Mouse (Mus musculus) brain, adult 2 months (tissue): ENCODE measurements around the gene Inhbe.

Experiments used
- DNase-seq: peaks from one replicate; pipeline ENCODE4 v3.0.0; 2011; ENCODE audit warnings: low read depth, low spot score

Inhbe gene

DNA sequence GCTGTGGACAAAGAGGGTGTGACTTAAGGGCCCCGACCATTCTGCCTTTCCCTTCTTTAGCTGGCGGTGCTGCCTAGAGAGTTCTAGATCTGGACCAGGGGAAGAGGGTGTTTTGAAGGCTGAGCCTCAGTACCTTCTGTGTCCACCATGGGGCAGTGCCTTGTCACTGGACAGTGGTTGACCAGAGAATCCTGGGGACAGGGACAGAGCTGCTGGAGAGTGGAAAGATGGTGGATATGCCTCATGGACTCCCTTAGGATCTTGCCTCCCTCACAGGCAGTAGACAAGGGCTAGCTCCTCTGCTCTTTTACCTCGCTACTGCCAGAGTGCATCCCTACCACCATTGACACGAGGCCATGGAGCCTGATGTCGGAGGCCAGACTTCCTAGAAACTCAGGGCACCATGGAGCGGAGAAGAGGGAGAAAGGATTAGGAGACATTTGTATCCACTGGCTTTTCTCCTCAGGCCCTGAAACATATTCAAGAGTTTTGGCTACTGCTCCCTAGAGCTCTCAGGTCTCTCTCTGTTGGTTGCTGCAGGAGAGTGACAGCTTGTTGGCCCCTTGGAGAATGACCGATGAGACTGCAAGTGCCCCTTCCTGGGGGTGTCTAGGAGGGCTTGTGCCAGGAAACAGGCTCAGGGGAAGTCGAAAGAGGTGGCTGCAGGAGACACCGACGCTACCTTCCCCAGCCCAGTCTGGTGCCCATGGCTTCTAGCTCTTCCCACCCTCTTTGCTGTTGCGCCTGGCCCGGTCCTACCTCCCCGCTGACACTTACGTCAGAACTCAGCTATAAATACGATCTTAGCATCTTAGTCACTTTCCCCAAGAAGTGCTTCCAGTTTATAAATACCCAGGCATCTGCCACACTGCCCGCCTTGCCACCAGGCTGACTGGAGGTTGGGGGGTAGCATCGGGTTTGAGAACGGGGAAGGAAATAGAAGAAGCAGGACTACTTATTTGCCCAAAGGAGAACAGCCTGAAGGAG is at the start of gene Inhbe:
Inhbe (minus strand) TSS at position 503 of the 987 bp plus-strand sequence.
- DNase-seq = peak; percentile 96

DNA sequence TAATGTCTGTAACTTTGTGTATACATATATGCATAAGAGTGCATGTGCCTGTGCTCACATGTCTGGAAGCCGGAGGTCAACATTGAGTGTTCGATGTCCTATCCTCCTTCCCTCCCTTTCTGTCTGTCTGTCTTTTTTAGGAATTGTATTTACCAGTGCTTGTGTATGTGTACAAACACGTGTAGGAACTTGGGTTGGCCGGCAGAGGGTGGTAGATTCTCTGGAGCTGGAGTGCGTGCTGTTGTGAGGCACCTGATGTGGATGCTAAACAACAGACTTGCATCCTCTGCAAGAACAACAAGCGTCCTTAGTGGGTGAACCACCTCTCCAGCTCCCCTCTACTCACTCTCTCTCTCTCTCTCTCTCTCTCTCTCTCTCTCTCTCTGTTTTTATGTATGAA is 37.6 kb upstream of the Inhbe start:
- no peak for DNase-seq

DNA sequence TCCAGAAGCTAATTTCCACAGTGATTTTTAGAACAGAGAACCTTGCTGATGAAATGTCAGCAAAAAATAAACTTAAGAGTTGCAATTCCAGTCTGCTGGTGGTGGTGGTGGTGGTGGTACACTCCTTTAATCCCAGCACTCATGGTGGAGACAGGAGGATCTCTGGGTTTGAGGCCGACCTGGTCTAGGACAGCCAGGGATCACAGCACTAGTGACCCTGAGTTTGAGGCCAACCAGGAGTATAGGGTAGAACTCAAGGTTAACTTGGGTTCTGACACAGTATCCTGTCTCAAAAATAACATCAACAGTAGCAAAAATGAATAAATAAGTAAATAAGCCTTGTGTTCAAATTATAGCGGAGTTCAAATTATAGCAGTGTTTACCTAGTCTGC is 27.5 kb upstream of the Inhbe start:
- DNase-seq = no peak

DNA sequence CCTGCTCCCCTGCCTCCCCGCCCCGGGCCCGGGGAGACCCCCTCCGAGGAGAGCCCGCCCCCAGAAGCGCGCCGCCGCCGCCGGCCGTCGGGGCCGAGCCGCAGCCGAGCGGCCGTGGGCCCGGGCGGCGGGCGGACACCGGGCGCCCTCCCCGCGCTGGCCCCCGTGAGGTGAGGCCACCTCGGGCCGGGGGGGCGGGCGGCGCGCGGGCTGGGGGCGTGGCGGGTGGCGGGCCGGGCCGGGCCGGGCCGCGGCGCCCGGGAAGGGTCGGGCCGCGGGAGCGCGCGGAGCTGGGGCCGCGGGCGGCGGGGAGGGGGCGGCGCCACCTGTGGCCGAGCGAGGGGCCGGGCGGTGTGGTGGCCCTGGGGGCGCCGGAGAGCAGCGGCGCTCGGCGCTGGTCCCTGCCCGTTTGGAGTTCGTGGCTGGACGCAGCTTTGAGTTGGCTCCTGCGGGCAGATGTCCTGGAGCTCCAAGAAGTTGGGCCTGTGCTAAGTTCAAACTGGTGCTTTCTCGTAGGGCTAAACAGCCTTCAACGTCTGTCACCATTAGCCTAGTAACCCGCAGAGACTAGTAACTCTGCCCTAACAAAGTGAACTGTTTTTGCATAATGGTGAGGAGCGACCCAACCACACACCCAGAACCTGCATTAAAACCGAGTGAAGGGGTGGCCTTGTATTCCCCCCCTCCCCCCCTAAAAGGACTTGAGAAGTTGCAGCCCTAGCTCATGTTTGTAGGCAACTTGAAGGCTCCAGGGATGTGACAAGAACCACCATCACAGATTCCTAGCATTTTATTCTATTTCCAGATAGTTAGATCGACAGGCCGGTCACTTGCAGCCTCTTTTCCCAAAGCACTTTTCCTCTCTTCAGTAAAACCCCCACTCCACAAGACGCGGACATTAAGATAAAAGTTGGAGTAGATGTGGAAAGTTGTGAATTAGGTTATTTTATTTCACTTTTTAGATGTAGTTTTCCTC is 26.8 kb upstream of the Inhbe start:
- DNase-seq = peak; percentile 31

DNA sequence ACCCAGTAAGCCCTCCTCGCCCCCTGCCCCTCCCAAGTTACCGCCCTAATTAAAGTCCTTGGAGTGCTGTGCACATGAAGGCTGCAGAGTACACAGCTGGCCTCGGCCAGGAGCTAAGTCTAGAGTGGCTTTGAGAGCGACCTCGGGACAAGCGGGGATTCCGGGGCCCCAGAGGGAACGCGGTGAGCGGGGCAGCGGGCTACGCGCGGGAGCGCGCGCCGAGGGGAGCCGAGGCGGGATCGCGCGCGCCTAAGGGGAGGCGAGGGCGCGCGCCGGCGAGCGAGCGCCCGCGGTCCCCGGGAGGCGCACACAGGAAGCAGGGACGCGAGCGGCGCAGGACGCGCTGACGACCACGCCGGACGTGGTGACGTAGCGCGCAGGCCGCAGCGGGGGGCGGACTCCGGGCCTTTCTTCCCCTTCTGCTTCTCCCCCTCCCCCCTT is 26.1 kb upstream of the Inhbe start, which contains the start of gene R3hdm2:
R3hdm2 (plus strand) TSS at position 77 of the 441 bp plus-strand sequence.
- DNase-seq = peak; percentile 97

DNA sequence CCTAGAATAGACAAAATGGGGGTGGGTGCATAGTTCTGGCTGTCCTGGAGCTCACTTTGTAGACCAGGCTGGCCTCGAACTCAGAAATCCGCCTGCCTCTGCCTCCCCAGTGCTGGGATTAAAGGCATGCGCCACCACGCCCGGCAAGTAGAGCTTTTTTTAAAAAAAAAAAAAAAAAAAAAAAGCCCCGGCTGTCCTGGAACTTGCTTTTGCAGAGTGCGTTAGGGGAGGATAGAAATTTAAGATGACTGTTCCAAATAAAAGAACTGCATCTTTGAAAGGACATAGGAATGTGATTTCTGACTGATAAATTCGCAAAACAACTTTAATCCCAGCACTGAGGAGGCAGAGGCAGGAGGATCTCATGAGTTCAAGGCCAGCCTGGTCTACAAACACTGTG is 25.4 kb upstream of the Inhbe start:
- DNase-seq = no peak

DNA sequence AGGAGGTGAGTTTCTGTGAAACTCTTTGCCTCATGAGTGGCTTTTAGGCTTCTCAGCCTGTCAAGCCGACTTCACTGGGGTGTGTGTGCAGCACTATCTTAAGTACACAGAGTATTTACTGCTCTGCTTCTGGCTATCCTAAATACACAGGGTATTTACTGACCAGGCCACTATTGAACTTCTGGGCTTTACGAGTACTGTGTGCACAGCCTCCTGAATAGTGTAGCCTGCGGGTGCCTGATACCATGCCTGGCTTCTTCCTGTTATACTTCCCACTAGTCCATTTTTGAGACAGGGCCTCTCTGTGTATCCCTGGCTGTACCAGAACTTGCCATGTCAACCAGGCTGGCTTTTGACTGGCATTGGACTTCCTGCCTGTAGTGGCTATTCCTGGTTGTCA is 23.5 kb upstream of the Inhbe start:
- no peak for DNase-seq

DNA sequence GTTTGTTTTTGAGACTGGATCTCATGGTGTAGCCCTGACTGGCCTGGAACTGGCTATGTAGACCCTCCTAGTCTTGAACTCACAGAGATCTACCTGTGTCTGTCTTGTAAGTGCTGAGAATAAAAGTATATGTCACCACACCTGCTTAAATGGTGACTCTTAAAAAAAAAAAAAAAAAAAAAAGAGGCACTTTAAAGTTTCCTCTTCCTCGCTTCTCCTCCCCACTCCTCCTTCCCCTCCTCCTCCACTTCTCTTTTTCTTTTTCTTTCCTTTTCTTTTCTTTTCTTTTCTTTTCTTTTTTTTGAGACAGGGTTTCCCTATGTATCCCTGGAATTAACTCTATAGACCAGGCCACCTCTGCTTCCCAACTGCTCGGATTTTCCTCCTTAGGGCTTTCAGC is 16.8 kb upstream of the Inhbe start:
- DNase-seq = no peak

DNA sequence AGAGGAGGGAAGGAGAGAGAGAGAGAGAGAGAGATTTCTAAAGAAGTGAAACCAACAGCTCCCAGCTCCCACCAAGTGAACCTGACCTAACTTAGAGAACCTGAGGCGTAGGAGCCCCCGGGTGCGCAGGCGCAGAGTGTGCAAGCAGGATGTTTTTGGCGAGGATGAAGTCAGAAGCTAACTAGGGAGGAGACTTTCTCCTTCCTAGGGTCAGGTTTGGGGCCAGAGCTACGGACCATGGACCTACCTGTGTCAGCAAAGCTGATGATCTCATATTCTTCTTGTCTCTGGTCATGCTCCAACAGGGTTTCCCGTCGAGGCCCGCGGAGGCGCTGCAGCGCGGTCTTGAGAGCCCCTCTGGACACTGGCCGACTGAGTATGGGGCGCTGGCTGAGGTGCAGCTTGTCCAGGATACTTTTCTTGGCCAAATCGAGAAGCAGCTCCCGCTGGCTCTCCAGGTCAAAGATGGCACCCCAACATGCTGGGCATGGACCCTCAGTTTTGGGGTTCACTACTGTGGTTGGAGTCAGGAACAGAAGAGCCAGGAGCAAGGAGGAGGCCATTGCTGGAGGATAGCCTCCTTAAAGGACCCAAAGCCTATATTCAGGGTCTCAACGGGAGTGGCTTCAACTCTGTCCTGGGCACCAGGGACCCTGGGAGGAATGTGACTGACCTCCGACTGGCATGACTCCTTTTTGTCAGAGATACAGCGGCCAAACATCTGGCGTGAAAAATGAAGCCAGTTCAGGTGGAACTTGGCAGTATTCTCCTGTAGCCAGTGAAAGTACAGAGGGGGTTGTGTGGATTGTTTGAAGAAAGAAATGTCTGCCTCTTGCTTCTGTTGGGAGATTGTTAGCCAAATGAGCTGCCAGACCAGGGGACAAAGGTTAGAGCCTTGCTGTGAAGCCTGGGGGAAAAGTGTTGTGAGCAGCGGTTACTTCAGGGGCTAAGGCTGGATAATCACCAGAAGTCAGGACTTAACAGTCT is 15.9 kb upstream of the Inhbe start, which contains the start of gene Inhbc:
Inhbc (minus strand) TSS at position 598 of the 987 bp plus-strand sequence.
- DNase-seq = no peak

DNA sequence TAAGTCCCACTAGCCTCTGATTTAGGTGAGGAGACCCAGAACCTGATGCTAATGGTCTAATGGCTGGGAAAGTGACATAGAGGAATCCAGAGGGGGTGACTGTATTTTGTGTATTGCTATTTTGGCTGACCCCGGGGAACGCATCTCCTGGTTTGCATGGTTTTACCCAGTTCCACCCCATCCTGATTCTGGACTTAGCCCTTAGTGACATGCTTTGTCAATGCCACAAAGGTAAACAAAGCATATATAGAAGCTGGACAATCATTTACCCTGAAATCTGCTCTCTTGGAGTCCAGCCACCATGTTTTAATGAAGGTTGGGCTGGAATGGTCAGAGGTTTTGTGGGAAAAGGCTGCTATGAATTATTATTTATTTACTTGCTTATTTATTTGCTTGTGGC is 14.1 kb upstream of the Inhbe start:
- no peak for DNase-seq

DNA sequence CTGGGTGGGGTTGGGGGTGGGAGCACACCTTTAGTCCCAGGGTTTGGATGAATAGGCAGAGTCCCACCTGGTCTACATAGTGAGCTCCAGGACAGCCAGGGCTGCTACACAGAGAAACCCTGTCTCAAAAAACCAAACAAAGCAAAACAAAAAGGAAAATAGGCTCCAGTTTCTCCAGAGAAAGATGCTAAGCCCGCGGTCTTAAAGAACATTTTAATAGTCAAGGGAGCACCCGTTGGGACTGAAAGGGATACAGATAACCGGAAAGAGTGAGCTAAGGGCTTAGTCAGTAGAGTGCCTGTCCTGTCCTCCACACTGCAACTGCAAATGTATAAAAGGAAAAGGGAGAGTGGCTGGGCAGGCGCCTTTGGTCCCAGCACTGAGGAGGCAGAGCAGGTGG is 12.9 kb upstream of the Inhbe start:
- DNase-seq = no peak

DNA sequence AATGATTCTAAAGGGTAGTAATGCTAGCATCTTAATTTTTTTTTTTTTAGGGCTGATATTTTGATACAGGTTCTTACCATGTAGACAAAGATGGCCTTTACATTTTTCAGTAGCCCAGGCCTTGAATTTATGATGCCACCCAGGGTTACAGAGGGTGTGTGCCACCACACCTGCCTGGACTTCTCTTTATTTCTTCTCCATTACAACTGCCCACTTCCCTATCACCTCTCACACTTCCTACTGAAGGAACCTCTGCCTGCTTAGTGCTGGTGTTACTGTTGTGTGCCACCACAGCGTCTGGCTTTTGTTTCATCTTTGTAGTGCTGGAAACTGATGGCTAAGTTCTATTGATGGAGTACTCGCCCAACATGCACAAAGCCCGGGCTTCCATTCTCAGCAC is 6.5 kb upstream of the Inhbe start:
- DNase-seq = no peak

DNA sequence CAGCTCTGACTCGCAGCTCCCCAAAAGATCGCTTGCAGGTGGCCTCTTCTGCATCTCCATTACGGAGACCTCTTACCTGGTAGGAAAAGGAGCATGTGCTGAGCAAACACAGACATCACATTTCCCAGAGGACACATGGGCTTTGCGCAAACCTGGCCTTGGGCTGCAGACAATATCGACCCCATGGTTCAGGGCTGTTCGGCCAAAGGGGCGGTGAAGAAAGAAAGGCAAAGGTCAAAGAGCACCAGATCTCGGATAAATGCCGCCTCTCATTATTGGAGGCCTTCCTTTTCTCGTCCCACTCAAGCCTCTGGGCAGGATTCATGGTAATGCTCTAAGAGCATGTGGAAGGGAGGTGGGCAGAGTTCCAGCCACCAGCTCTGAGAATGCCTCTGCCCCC is 1.1 kb upstream of the Inhbe start:
- DNase-seq = no peak

DNA sequence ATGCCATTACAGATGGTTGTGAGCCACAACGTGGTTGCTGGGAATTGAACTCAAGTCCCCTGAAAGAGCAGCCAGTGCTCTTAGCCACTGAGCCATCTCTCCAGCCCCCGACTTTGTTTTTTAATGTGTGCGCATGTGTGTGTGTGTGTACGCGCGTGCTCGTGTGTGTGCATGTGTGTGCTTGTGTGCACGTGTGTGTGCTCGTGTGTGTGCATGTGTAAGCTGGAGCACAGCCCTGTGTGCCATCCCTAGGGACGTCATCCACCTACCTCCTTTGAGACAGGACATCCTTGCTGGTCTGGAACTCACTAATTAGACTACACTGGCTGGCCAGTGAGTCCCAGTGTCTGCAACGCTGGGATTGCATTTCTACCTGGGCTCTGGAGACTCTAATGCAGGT is 1.4 kb downstream of the Inhbe start:
- no peak for DNase-seq

DNA sequence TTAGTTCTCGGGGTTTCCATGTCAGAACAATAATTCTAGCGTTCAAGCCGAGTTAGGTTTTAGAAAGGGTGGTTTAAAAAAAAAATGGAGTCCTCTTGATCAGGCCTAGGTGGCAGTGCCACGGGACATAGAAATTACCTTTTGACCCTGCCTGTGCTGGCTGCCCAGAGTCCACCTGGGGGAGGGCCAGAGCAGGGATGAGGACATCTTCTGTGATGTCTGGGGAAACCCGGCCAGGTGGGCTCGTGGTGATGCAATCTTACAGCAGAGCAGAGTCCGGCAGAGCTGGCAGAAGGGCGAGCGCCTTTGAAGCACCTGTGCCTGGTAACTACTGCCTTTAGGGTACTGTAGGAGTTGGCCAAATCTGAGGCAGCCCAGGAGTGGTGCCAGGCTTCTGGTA is 2.0 kb downstream of the Inhbe start:
- no peak for DNase-seq

DNA sequence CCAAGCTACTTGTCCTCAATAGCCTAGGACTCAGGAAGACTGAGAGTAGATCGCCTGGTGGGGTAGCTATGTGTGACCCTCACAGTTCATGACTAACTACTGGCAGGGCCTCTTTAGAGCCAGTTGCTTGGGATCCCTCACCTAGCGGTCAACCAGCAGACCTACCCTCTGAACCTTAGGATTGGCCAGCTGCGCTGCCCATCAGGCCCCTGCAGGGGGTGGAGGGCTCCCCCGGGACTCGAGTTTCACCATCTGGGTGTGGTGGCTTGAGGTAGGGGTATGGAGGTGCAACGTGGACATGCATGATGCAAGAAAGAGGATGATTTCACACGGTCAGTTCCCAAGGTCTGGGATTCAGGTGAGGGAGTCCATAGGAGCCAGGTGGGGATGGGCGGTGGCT is 2.5 kb downstream of the Inhbe start:
- no peak for DNase-seq

DNA sequence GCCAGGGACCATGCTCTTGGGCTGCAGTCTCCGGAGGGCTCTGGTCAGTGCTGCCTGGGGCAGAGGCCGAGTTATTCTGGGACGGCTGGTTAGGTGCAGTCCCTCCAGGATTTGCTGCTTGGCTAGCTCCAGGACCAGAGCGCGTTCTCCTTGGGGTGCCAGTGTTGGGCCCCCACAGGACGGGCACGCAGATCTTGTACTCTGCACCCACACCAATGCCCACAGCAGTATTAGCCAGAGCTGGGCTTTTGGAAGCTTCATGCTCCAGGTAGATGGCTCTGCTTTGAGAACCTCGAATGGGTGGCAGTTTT is 3.0 kb downstream of the Inhbe start:
- DNase-seq = no peak

DNA sequence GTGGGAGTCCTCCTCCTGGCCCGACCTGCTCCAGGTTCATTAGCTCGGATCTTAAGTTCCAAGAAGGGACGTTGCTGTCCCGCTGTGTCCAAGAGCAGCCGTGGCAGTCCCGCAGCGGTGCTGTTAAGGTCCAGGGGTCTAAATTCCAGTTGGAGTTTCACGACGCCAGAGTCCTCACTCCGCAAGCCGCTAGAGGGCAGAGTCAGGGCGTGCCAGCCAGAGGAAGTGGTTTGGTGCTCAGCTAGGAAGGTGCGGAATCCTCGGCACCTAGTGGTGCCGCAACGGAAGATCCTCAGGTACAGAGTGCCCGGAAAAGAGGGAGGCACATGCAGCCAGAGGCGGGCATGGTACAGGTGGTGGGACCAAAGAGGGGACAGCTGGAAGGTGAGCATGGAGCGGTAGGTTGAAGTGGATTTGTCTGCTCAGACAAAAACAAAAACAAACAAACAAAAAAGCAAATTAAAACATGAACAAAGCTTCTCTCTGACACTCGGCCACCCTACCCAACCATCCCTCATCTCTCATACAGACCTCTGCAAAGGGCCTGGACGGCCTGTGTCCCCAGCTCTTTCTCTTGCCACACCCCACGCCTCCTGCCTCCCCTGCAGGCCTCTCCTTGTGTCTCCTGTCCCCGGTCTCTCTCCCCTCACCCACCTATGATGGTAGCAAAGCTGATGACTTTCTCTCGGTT is 3.5 kb downstream of the Inhbe start:
- DNase-seq = peak; percentile 89

DNA sequence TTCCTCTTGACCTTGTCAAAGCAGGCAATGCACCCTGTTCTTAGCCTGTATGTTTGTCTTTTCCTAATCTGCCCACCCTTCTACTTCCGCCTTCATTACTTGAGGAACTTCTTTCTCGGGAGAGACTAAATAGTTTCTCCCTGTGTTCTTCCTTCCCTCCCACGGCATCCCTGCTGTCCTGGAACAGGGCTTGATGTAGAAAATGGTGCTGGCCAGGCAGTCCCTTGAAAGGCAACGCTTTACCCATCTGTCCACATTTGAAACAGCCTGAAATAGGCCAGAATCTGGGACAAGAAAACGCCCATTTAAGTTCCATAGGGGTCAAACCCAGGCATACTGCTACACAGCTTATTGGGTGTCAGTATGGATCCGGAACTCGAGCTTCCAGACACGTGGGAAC is 4.4 kb downstream of the Inhbe start:
- DNase-seq = peak; percentile 76

DNA sequence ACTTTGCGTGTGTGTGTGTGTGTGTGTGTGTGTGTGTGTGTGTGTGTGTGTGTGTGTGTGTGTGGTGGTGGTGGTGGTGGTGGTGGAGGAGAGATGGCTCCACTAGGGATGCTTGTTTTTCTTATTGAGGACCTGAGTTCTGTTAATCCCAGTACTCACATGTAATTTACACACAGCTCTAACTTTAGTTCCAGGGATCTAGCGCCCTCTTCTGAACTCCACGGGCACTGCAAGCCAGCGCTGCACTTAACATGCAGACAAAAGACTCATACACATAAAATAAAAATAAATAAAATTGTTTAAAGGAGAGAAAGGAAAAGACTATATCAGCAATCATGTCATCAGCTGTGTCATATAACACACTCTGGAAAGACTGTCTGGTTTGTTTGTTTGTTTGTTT is 5.3 kb downstream of the Inhbe start:
- DNase-seq = no peak
